Mouse (Mus musculus) inflammation-experienced regulatory T-cells, adult 6 months (primary cell): ENCODE measurements around the gene Cnpy1. TPM values are rescaled to one million over a fixed set of nuclear protein-coding genes. Genes with fewer than 3 reads are reported as not detected.

Source experiments
- ATAC-seq: one replicate; pipeline ENCODE4 v1.8.0; 2017
- polyA plus RNA-seq, 3 experiments: library from polyadenylated mRNA; unstranded; fragments of 100-300 nt; shearing (Covaris generic); gene quantifications; one replicate each; pipeline ENCODE4 v1.2.1; 2017

The Cnpy1 gene
- polyA plus RNA-seq, 3 experiments from 2014 or later, result not detected

- no peak for ATAC-seq
These were observed 6.7 kb downstream of the Cnpy1 start for GRCm38 (mm10) chr5:28238876-28239275.

GRCm38 (mm10) chr5:28238152-28238551 is 7.5 kb downstream of the Cnpy1 start:
- ATAC-seq, result no peak

GRCm38 (mm10) chr5:28237715-28238114 is 7.9 kb downstream of the Cnpy1 start:
- ATAC-seq, result no peak

- ATAC-seq, result no peak
These were observed 8.6 kb downstream of the Cnpy1 start for GRCm38 (mm10) chr5:28237055-28237454.

GRCm38 (mm10) chr5:28236098-28236497 is 9.5 kb downstream of the Cnpy1 start:
- ATAC-seq, result no peak

GRCm38 (mm10) chr5:28232101-28232500 is 13.5 kb downstream of the Cnpy1 start:
- no peak for ATAC-seq

- no peak for ATAC-seq
These were observed 26.0 kb downstream of the Cnpy1 start for GRCm38 (mm10) chr5:28219596-28219995.

- no peak for ATAC-seq
These were observed 32.2 kb downstream of the Cnpy1 start for GRCm38 (mm10) chr5:28213441-28213840.

GRCm38 (mm10) chr5:28211651-28212310 is 33.8 kb downstream of the Cnpy1 start:
- no peak for ATAC-seq

- no peak for ATAC-seq
These were observed 34.7 kb downstream of the Cnpy1 start for GRCm38 (mm10) chr5:28210591-28211550.

GRCm38 (mm10) chr5:28209549-28210431 is 35.8 kb downstream of the Cnpy1 start:
- ATAC-seq, result no peak

GRCm38 (mm10) chr5:28208726-28209520 is 36.7 kb downstream of the Cnpy1 start:
- no peak for ATAC-seq

- ATAC-seq, result no peak
These were observed 38.6 kb downstream of the Cnpy1 start for GRCm38 (mm10) chr5:28207043-28207442.

GRCm38 (mm10) chr5:28206448-28206847 is 39.2 kb downstream of the Cnpy1 start:
- ATAC-seq, result no peak

GRCm38 (mm10) chr5:28204678-28205077 is 40.9 kb downstream of the Cnpy1 start:
- no peak for ATAC-seq

- no peak for ATAC-seq
These were observed 42.5 kb downstream of the Cnpy1 start for GRCm38 (mm10) chr5:28203086-28203485.

GRCm38 (mm10) chr5:28199089-28199873 is 46.3 kb downstream of the Cnpy1 start:
- no peak for ATAC-seq

GRCm38 (mm10) chr5:28195473-28195872 is 50.1 kb downstream of the Cnpy1 start:
- ATAC-seq, result no peak

GRCm38 (mm10) chr5:28192099-28192454 is 53.5 kb downstream of the Cnpy1 start:
- no peak for ATAC-seq

- no peak for ATAC-seq
These were observed 54.2 kb downstream of the Cnpy1 start for GRCm38 (mm10) chr5:28191201-28192098.
